Mouse (Mus musculus) CH12F3 (cell line): ENCODE results near the gene Ikzf5.

Experiments used
- in situ Hi-C: fragments of 300-500 bp; cut with MboI; formaldehyde crosslinking; loops from 2 replicates; pipeline ENCODE4 v1.14.3; 2020; ENCODE audit warnings: low sequenced_read_pairs

The Ikzf5 gene

DNA sequence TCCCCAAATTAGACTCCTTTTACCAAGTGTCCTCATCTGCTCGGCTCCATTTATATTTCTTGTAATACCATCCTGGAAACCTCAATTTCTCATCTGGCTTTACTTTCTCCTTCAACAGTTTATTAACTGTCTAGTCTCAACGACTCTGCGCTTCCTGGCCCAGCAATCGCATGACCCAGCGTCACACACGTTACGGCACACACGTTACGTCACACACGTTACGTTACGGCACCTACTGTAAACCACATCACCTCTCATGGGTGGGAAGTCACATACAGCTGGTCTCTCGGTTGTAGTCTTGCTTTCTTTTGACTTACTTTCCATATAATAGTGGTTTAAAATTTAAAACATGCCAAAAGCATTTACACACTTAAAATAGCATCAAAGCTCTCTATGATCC lies 54.2 kb downstream of the Ikzf5 start:
- in situ Hi-C loops: no loop called here

DNA sequence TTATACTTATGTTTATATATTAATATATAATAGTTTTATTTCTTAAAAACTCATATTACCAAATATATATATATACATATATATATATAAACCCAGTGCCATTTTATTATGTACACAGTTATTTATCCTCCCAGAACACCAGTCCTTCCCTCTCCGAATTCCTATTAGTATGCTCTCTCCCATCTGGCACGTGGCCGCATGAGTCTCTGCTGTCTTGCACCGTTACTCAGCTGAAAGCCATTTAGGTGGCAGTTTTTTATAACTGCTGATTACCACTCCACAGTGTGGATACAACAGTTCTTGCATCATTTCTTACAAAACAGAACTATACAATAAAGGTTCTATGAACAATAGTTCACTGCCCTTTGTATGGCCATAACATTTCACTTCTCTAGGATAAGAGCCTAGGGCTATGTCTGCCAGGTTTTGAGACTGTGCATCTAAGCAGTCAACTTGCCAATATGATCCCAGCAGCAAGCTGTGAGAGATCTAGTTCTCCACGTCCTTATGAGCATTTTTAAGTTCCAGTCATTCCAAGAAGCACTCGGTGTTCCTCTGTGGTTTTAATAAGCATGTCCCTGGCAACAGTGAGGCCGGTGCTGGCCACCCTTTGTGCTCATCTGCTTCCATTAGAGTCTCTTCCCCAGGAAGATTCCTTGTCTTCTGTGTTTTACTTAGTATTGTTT lies 64.3 kb downstream of the Ikzf5 start:
- in situ Hi-C loops: no loop called here
